Mouse (Mus musculus): ENCODE data around the gene Zfp648.

Zfp648 gene

GRCm38 (mm10) chr1:154200955-154201722, at the start of gene Zfp648:
Gene Zfp648 (plus strand): TSS chr1:154201187.
- no peak for DNase-seq

GRCm38 (mm10) chr1:154152539-154152938, 48.4 kb upstream of the Zfp648 start:
- no peak for DNase-seq

GRCm38 (mm10) chr1:154153800-154154199, 47.2 kb upstream of the Zfp648 start:
- no peak for DNase-seq

GRCm38 (mm10) chr1:154156177-154157062, 44.6 kb upstream of the Zfp648 start:
- peak; percentile 33 for DNase-seq

GRCm38 (mm10) chr1:154157131-154157530, 43.9 kb upstream of the Zfp648 start:
- DNase-seq, result no peak

- DNase-seq, result no peak
These were observed 33.3 kb upstream of the Zfp648 start for GRCm38 (mm10) chr1:154167696-154168095.

- no peak for DNase-seq
These were observed 25.7 kb upstream of the Zfp648 start for GRCm38 (mm10) chr1:154175334-154175733.

GRCm38 (mm10) chr1:154177781-154178180, 23.2 kb upstream of the Zfp648 start:
- no peak for DNase-seq

GRCm38 (mm10) chr1:154178541-154179155, 22.3 kb upstream of the Zfp648 start:
- no peak for DNase-seq

GRCm38 (mm10) chr1:154180952-154181351, 20.0 kb upstream of the Zfp648 start:
- DNase-seq, result peak; percentile 83

GRCm38 (mm10) chr1:154182396-154183076, 18.5 kb upstream of the Zfp648 start:
- DNase-seq, result no peak

GRCm38 (mm10) chr1:154183077-154183751, 17.8 kb upstream of the Zfp648 start:
- no peak for DNase-seq

GRCm38 (mm10) chr1:154188229-154188628, 12.8 kb upstream of the Zfp648 start:
- DNase-seq, result no peak

- DNase-seq, result no peak
These were observed 12.4 kb upstream of the Zfp648 start for GRCm38 (mm10) chr1:154188631-154189030.

GRCm38 (mm10) chr1:154189842-154190530, 11.0 kb upstream of the Zfp648 start:
- peak; percentile 31 for DNase-seq

GRCm38 (mm10) chr1:154198896-154199295, 2.1 kb upstream of the Zfp648 start:
- DNase-seq, result no peak

- DNase-seq, result peak; percentile 19
These were observed 1.6 kb downstream of the Zfp648 start for GRCm38 (mm10) chr1:154202580-154202979.

- DNase-seq, result no peak
These were observed 2.4 kb downstream of the Zfp648 start for GRCm38 (mm10) chr1:154203386-154203785.

- no peak for DNase-seq
These were observed 3.9 kb downstream of the Zfp648 start for GRCm38 (mm10) chr1:154204652-154205573.

- no peak for DNase-seq
These were observed 19.0 kb downstream of the Zfp648 start for GRCm38 (mm10) chr1:154219991-154220390.
